Mouse (Mus musculus): Measurements from ENCODE around the gene Mamdc4. TPM values are rescaled to one million over a fixed set of nuclear protein-coding genes. Genes with fewer than 3 reads are reported as not detected.

Gene Mamdc4
- total and polyA plus RNA-seq, 3 experiments: 17.6 to 21.6 TPM; not detected in 1

- Histone ChIP-seq H3K9me3 (replicated peaks; ENCODE audit: insufficient read depth, low read length) (no peaks in the 10 kb centered on the region), H3K36me3 (ENCODE audit: control insufficient read depth in 1 of 2, insufficient read depth in 2 of 2, low read length in 2 of 2) (peaks cover 3 to 7% of the 10 kb centered on the region in 2 experiments), H3K27me3 (ENCODE audit: control insufficient read depth in 1 of 2, insufficient read depth in 2 of 2, low read length in 2 of 2) (no peaks in the 10 kb centered on the region), H3K9ac (ENCODE audit: control insufficient read depth, low read depth, low read length, poor library complexity, severe bottlenecking) (no peak overlapping the region), H3K4me1 (ENCODE audit: control insufficient read depth in 1 of 2, insufficient read depth in 2 of 2, low read length in 2 of 2) (peaks cover 0 to 10% of the 10 kb centered on the region in 2 experiments; a peak in 2 of 4 replicates), H3K27ac (ENCODE audit: control insufficient read depth, low read depth, low read length) (no peak overlapping the region), H3K79me2 (ENCODE audit: control insufficient read depth, insufficient read depth, low read length, poor library complexity) (no peaks in the 10 kb centered on the region), H3K4me3 (ENCODE audit: control insufficient read depth in 1 of 2, insufficient read depth in 1 of 2, low read depth in 2 of 2, low read length in 2 of 2) (no peak overlapping the region)
- DNase-seq (ENCODE audit: low read depth, low spot score): no peak
- no peak for TF ChIP-seq USF1 (IDR thresholded peaks at IDR 0.05; ENCODE audit: low read depth, low read length)
- TF ChIP-seq KAT2A (conservative IDR thresholded peaks at IDR 0.05; ENCODE audit: low read depth, low read length): no peak
- TF ChIP-seq UBTF (IDR thresholded peaks at IDR 0.05; ENCODE audit: borderline replicate concordance, insufficient read depth, low read depth, low read length): no peak
- TF ChIP-seq MAX (IDR thresholded peaks at IDR 0.05; ENCODE audit: low read length): no peak
These were observed 11.0 kb upstream of the Mamdc4 start for GRCm38 (mm10) chr2:25585601-25586000.

DNA sequence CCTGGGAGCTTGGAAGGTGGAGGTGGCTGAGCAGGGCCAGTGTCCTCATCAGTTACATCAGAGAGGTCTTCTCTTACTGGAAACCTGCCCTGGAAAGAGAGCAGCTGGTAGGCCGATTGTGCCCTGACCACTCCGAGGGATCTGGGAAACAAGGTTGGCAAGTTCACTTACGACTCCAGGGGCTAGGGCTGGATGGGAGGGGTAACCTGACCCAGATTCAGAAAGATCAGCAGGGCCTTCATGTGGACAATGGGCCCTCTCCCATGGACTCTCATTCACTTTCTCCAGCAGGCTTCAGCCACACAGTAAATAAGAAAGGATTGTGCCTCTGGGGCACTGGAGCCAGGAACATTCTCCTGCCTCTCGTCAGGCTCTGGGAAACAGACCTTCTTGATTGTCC, 10.2 kb upstream of the Mamdc4 start:
- Histone ChIP-seq H3K27ac (ENCODE audit: control insufficient read depth, low read depth, low read length) (no peak overlapping the region), H3K4me1 (ENCODE audit: control insufficient read depth in 1 of 2, insufficient read depth in 2 of 2, low read length in 2 of 2) (peaks cover 0 to 10% of the 10 kb centered on the region in 2 experiments; a peak in 2 of 4 replicates), H3K9ac (ENCODE audit: control insufficient read depth, low read depth, low read length, poor library complexity, severe bottlenecking) (no peak overlapping the region), H3K27me3 (ENCODE audit: control insufficient read depth in 1 of 2, insufficient read depth in 2 of 2, low read length in 2 of 2) (no peaks in the 10 kb centered on the region), H3K4me3 (ENCODE audit: control insufficient read depth in 1 of 2, insufficient read depth in 1 of 2, low read depth in 2 of 2, low read length in 2 of 2) (no peak overlapping the region), H3K79me2 (ENCODE audit: control insufficient read depth, insufficient read depth, low read length, poor library complexity) (no peaks in the 10 kb centered on the region), H3K36me3 (ENCODE audit: control insufficient read depth in 1 of 2, insufficient read depth in 2 of 2, low read length in 2 of 2) (peaks cover 3 to 7% of the 10 kb centered on the region in 2 experiments), H3K9me3 (replicated peaks; ENCODE audit: insufficient read depth, low read length) (no peaks in the 10 kb centered on the region)
- TF ChIP-seq MAFK (IDR thresholded peaks at IDR 0.05; ENCODE audit: borderline replicate concordance, low read depth, low read length) (no peak), TCF12 (IDR thresholded peaks at IDR 0.05; ENCODE audit: low read depth, low read length) (no peak), NRF1 (IDR thresholded peaks at IDR 0.05; ENCODE audit: insufficient read depth, low read depth, low read length, poor library complexity, severe bottlenecking) (no peak), POLR2A (IDR thresholded peaks at IDR 0.05; ENCODE audit: control insufficient read depth in 1 of 2, insufficient read depth in 1 of 2, low read depth in 1 of 2, low read length in 2 of 2, poor library complexity in 1 of 2) (no peak), HCFC1 (IDR thresholded peaks at IDR 0.05; ENCODE audit: low read depth, low read length) (no peak), JUND (IDR thresholded peaks at IDR 0.05; ENCODE audit: low read depth, low read length) (no peak), NELFE (IDR thresholded peaks at IDR 0.05; ENCODE audit: low read depth, low read length) (no peak), CHD1 (IDR thresholded peaks at IDR 0.05; ENCODE audit: low read depth, low read length) (no peak), MAZ (IDR thresholded peaks at IDR 0.05; ENCODE audit: low read depth, low read length) (no peak), MEF2A (IDR thresholded peaks at IDR 0.05; ENCODE audit: extremely low read depth, insufficient replicate concordance, low read depth, low read length, poor library complexity, severe bottlenecking) (no peak), MYB (IDR thresholded peaks at IDR 0.05; ENCODE audit: low read depth, low read length) (no peak), CHD2 (IDR thresholded peaks at IDR 0.05; ENCODE audit: low read length) (no peak), SIN3A (IDR thresholded peaks at IDR 0.05; ENCODE audit: low read length) (no peak), EP300 (IDR thresholded peaks at IDR 0.05; ENCODE audit: low read depth in 1 of 2, low read length in 2 of 2) (no peak), ZMIZ1 (IDR thresholded peaks at IDR 0.05; ENCODE audit: low read depth, low read length) (no peak), E2F4 (IDR thresholded peaks at IDR 0.05; ENCODE audit: borderline replicate concordance, low read depth, low read length) (no peak), USF2 (IDR thresholded peaks at IDR 0.05; ENCODE audit: borderline replicate concordance in 1 of 2, insufficient read depth in 1 of 2, low read depth in 1 of 2, low read length in 2 of 2) (no peak), ELF1 (IDR thresholded peaks at IDR 0.05; ENCODE audit: low read depth, low read length) (no peak)
- DNase-seq (ENCODE audit: low read depth, low spot score): no peak
